Mouse (Mus musculus) heart, adult 8-10 months (tissue): ENCODE data around the gene 1810009A15Rik. TPM values are rescaled to one million over a fixed set of nuclear protein-coding genes. Genes with fewer than 3 reads are reported as not detected.
"Not testable (repeated sequence)": the region's sequence is repeated elsewhere in the genome, so short reads cannot be mapped to it uniquely, and the experiment has no call there.

Experiments used
- DNase-seq: peaks from one replicate; pipeline ENCODE4 v3.0.0; 2022; ENCODE audit warnings: low spot score
- total RNA-seq, 4 experiments: library from RNA; stranded (reverse); gene quantifications; 2 replicates each; pipeline ENCODE4 v1.2.4; 2022

Gene 1810009A15Rik
- total RNA-seq, 4 experiments from 2014 or later: 11.8 to 29.9 (median 21.1) TPM

- DNase-seq: no peak
Observed at GRCm38 (mm10) chr19:8875031-8875430, 13.6 kb upstream of the 1810009A15Rik start.

DNA sequence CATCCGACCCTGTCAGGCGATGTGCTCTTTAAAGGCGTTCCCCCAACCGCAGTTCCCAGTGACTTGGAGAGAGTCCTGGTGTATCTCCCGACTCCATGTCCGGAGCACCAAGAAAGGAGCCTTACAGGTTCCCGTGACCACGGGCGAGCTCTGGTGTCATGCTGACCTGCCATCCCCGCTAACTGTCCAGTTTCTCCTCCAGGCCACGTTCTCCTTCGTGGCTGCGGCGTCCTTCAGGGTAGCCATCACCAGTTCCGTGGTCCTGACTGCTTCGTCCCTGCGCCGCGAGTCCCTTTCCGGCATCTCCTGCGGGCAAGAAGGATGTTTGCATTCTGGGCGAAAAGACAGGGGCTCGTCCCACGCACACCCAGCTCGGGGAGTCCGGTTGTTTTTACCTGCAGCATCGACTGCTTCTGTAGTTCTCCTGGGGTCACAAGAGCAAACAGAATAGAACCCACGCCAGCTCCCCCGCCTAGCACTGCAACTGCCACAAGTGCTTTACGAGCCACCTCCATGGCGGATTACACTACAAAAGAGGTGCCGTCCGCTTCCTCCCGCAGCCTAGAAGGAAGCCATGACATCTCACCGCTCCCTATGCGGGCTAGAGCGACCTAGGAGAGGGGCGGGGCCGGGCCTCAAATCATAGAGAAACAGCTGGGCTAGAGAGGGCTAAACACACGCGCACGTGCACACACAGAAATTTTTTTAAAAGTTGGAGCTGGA lies 8.2 kb upstream of the 1810009A15Rik start, which contains the start of gene Uqcc3:
Gene Uqcc3, minus strand, starts transcription at position 613 of the 723 bp plus-strand sequence.
- peak; percentile 91 for DNase-seq

GRCm38 (mm10) chr19:8881034-8881392 lies 7.6 kb upstream of the 1810009A15Rik start:
- DNase-seq: no peak

- no peak for DNase-seq
Observed at GRCm38 (mm10) chr19:8883616-8884015, 5.0 kb upstream of the 1810009A15Rik start, which contains the start of the genes Lbhd1 and Gm49403. Gene Lbhd1, plus strand, starts transcription at chr19:8883732. Gene Gm49403, plus strand, starts transcription at chr19:8883930.

DNA sequence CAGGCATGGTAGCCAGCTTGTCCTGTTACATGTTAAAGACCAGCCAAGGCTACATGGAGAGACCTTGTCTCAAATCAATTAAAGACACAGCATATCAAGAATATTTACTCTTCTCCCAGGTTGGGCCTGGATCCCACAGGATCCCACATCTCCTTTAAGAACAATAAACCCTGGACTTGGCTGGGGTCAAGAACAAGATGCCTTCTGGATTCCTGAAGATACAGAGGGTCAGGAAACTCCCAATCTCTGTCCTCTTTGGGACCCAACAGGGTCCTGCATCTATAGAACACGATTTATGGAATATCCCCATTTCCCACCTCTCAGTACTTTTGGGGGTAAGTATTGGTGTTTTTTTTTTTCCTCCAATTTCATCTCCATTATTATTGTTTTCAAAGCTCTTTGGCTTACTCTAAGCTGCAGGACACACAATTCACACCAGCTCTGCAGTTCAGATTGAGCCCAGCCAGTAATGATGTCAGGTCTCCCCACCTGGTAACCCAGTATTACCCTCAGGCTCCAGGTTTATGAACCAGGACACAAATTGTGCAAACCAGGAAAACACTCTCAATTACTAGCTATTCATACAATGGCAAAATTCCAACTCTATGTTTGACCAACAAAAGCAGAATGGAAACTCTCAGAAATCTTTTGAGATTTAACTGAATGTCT lies 1.6 kb upstream of the 1810009A15Rik start:
- DNase-seq: no peak

DNA sequence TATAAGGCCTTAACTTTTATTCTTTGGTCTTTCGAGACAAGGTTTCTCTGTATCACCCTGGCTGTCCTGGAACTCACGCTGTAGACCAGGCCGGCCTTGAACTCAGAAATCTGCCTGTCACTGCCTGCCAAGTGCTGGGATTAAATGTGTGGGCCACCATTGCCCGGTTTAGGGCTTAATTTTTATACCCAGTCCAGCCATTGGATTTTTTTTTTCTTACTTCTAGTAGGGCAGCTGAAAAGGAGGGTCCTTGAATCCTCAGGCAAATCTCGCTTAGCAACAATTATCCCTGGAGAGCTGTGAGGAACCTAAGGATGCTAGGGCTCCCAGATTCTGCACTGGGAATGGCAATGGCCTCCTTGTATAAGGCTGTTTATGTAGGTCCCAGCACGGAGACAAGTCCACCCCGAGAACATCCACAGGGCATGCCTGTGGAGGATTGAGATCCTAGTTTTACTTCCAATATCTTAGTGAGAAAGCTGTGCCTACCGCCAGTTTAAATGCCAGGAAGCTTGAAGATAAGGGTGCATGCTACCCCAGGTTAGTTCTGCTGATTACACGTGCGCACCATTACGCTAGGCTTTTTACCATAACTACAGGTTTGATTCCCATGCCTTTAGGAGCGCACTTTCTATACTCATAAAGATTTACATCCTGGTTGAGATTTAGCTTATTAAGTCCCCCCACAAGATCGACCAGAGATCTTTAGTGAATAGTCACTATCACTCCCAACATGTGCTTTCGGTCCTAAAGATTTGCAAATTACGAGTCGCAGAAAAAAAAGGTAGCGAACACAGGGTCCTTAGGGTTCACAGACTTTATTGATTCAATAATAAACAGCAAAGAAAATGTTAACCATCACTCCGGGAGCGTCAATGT lies 829 bp upstream of the 1810009A15Rik start:
- DNase-seq: no peak

- DNase-seq: peak; percentile 88
Observed at GRCm38 (mm10) chr19:8892829-8893766, 4.4 kb downstream of the 1810009A15Rik start, which contains the start of gene Ints5. Gene Ints5, plus strand, starts transcription at chr19:8893005.

DNA sequence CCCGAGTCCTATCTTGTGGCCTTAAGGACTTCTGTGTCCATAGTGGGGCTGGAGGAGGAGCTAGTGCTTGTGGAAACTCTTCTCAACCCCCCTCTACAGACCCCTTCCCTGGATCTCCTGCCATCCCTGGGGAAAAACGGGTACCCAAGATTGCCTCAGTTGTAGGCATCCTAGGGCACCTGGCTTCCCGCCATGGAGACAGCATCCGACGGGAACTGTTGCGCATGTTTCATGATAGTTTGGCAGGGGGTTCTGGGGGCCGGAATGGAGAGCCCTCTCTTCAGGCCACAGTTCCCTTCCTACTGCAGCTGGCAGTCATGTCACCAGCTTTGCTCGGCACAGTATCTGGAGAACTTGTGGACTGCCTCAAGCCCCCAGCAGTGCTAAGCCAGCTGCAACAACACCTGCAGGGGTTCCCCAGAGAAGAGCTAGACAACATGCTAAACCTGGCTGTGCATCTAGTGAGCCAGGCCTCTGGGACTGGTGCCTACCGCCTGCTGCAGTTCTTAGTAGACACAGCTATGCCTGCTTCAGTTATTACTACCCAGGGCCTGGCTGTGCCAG lies 6.8 kb downstream of the 1810009A15Rik start:
- no peak for DNase-seq

DNA sequence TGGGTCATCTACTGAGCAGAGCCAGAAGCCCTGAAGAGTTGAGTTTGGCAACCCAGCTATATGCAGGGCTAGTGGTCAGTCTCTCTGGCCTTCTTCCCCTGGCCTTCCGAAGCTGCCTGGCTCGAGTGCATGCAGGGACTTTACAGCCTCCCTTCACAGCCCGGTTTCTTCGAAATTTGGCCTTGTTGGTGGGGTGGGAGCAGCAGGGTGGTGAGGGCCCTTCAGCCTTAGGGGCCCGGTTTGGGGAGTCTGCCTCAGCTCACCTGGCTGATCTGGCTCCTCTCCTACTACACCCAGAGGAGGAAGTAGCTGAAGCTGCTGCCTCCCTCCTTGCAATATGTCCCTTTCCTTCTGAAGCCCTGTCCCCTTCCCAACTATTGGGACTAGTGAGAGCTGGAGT lies 7.6 kb downstream of the 1810009A15Rik start:
- not testable (repeated sequence) for DNase-seq

DNA sequence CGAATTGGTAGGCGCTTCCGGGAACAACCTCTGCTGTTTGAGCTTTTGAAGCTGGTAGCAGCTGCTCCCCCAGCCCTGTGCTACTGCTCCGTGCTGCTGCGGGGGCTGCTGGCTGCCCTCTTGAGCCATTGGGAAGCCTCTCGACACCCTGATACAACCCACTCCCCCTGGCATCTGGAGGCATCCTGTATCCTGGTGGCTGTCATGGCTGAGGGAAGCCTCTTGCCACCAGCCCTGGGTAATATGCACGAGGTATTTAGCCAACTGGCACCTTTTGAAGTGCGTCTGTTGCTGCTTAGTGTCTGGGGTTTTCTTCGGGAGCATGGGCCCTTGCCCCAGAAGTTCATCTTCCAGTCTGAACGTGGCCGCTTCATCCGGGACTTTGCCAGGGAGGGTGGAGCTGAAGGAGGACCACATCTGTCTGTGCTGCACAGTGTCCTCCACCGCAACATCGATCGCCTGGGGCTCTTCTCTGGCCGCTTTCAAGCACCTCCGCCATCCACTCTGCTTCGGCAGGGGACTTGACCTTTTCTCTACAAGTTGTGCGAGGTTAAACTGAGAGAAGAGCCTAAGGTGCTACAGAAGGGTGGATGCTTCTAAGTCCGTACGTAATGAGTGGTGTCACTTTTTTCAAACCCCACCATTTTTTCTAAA lies 8.7 kb downstream of the 1810009A15Rik start:
- DNase-seq: peak; percentile 27

GRCm38 (mm10) chr19:8897865-8898495 lies 9.3 kb downstream of the 1810009A15Rik start, which contains the start of gene Ganab:
Gene Ganab, plus strand, starts transcription at chr19:8898071.
- peak; percentile 95 for DNase-seq

DNA sequence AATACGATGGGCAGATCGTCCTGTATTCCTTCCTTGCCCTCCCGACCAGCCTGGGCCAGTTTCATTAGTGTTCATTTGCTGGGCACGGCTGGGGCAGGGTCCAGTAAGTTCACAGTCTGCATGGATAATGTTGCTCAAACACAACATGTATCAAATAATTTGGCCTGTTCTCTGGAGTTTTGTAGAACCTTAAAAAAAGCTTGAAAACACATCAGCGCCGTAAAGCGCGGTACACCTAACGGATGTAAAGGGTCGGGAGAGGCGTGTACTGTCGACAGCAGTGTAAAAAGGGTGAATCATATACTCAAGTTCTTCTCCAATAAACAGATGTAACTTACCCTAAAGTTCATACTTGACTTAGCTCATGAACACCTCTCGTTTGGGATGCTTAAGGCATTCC lies 9.9 kb downstream of the 1810009A15Rik start:
- no peak for DNase-seq

DNA sequence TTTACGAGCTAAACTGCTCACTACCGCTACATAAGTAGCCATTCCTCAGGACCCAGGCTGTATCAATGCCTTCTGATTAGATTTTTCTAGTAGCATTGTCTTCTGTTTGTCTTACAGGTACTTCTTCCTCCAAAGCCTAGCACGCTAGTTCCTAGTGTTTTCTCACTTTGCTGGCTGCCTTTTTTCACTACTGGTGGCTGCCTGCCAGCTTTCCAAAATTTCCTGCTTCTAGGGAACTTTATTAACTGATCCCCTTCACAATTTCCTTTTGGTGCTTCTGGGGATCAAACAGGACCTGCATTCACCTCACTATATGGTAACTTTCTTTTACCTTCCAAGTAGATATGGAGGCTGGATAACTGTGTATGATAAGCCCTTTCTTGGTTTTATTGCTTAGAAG lies 10.4 kb downstream of the 1810009A15Rik start:
- no peak for DNase-seq

GRCm38 (mm10) chr19:8903412-8903811 lies 14.8 kb downstream of the 1810009A15Rik start:
- DNase-seq: no peak

GRCm38 (mm10) chr19:8908531-8908930 lies 19.9 kb downstream of the 1810009A15Rik start:
- no peak for DNase-seq

DNA sequence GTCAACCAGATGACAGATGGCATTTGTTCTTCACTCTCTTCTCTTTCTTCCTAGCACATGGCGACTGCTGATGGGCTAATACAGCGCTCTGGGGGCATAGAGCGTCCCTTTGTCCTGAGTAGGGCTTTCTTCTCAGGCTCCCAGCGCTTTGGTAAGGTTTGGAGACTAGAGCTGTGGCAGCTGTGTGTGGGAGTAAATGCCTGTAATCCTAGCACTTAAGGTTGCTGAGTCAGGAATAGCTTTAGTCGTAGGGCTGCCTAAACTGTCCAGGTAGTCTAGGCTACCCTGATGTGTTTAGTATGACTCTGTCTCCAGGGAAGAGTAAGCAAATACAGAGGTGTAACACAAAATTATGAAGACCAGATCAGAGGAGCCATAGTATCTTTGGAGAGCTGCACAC lies 23.2 kb downstream of the 1810009A15Rik start:
- DNase-seq: no peak

DNA sequence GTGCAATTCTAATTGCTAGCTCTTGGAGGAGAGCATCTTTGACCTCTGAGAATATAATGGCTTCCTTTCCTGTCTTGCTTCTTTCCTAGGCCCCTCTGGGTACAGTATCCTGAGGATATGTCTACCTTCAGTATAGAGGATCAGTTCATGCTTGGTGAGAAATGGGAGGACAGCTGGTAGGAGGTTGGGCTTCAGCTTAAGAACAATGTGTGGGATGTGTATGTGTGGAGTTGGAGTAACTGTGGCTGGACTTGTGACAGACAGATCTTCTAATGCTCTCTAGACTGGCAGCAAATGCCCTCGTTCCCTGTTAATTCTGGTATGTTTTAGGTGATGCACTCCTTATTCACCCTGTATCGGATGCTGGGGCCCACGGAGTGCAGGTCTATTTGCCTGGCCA lies 25.6 kb downstream of the 1810009A15Rik start:
- DNase-seq: no peak

DNA sequence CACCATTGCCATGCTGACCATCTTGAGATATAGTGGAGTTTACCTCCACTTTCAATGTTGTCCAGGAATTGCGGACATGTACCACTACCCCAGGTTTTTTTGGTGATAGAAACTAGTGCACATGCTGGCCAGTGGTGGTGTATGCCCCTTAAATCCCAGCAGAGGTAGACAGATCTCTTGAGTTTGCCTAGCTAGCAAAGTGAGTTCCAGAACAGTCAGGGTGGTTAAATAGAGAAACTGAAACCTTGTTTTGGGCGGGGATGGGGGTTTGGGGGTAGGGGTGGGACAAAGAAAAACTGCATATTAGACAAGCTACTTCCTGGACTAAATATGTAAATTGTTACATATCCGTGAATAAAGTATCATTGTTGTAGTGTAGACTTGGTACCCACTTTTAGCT lies 30.3 kb downstream of the 1810009A15Rik start:
- DNase-seq: no peak

DNA sequence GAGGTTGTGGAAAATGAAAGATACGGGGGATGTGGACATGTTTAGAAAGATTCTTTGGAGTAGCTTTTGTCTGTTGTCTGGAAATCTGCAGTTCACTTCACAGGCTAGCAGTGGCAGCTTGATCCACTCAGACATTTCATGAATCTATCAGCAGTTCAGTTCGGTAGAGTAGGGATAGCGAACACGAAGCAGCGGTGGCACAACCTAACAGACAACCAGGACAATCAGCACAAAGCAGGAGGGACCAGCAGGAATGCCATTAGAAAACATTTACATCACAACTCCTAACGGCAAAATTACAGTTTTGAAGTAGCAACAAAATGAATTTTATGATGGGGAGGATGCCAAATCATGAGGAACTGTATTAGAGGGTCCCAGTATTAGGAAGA lies 31.0 kb downstream of the 1810009A15Rik start:
- DNase-seq: no peak
